Mouse (Mus musculus) liver, embryonic 14.5 days (tissue): ENCODE data around the gene Rabep1. TPM values are rescaled to one million over a fixed set of nuclear protein-coding genes. Genes with fewer than 3 reads are reported as not detected.

Experiments used
- ATAC-seq: fragments of 200-750 bp; cut with Nextera tagmentation; 2 replicates; pipeline ENCODE4 v1.8.0; 2017; ENCODE audit warnings: moderate number of reproducible peaks, mild to moderate bottlenecking, moderate library complexity; ENCODE audit not compliant: insufficient read depth
- DNase-seq, 3 experiments: peaks; one replicate each; pipeline ENCODE4 v3.0.0-alpha.2; 2012 to 2013; ENCODE audit warnings: low read depth in 3 of 3, low spot score in 3 of 3
- H3K27ac ChIP-seq: fragments of 300-500 bp; sonication (generic); 2 replicates; pipeline ENCODE4 v1.5.1; 2014; ENCODE audit warnings: moderate library complexity, mild to moderate bottlenecking, control low read depth, inconsistent platforms
- H3K27me3 ChIP-seq: fragments of 300-500 bp; sonication (generic); 2 replicates; pipeline ENCODE4 v1.6.1; 2014; ENCODE audit warnings: mild to moderate bottlenecking, low read length, moderate library complexity; ENCODE audit not compliant: control insufficient read depth, insufficient read depth
- H3K36me3 ChIP-seq: fragments of 300-500 bp; sonication (generic); replicated peaks from 2 replicates; pipeline ENCODE4 v1.6.1; 2014; ENCODE audit warnings: low read depth; ENCODE audit not compliant: control insufficient read depth, insufficient read depth
- H3K4me1 ChIP-seq, 2 experiments: fragments of 200-500 bp in 1 of 2; fragments of 300-500 bp in 1 of 2; sonication (generic) in 1 of 2; replicated peaks; 2 replicates each; pipeline ENCODE4 v1.6.1; 2012 to 2014; ENCODE audit warnings: antibody characterized with exemption in 1 of 2, inconsistent platforms in 1 of 2, low read length in 1 of 2; ENCODE audit not compliant: control insufficient read depth in 2 of 2, insufficient read depth in 2 of 2
- H3K4me2 ChIP-seq: fragments of 300-500 bp; sonication (generic); 2 replicates; pipeline ENCODE4 v1.6.1; 2014; ENCODE audit warnings: low read depth, mild to moderate bottlenecking, control low read depth, moderate library complexity
- H3K4me3 ChIP-seq, 2 experiments: fragments of 200-500 bp in 1 of 2; fragments of 300-500 bp in 1 of 2; sonication (generic) in 1 of 2; 2 replicates each; pipeline ENCODE4 v1.5.1; 2012 to 2014; ENCODE audit warnings: low read depth in 2 of 2, low read length in 2 of 2, mild to moderate bottlenecking in 2 of 2, control low read depth in 1 of 2, inconsistent platforms in 1 of 2, moderate library complexity in 1 of 2; ENCODE audit not compliant: insufficient read depth in 1 of 2
- H3K9ac ChIP-seq: fragments of 300-500 bp; sonication (generic); replicated peaks from 2 replicates; pipeline ENCODE4 v1.6.1; 2014; ENCODE audit warnings: mild to moderate bottlenecking, control low read depth, moderate library complexity
- H3K9me3 ChIP-seq: fragments of 300-500 bp; sonication (generic); 2 replicates; pipeline ENCODE4 v1.6.1; 2016; ENCODE audit warnings: low read length, mixed read lengths; ENCODE audit not compliant: control insufficient read depth
- CTCF ChIP-seq: IDR thresholded peaks from 2 replicates; pipeline ENCODE4 v1.5.1; 2016; ENCODE audit warnings: antibody characterized with exemption, low read depth, control low read depth
- EP300 ChIP-seq: IDR thresholded peaks from 2 replicates; pipeline ENCODE4 v1.6.1; 2016; ENCODE audit warnings: antibody characterized with exemption, low read depth
- WGBS: fragments of 180-500 bp; shearing (Covaris S2); extraction: QIAGEN DNeasy Blood & Tissue Kit; methylation state at CpG from one replicate; pipeline ENCODE4 v1.1.7; 2014; ENCODE audit not compliant: insufficient replicate concordance; 5-methylcytosine and 5-hydroxymethylcytosine counted together
- polyA plus RNA-seq, 2 experiments: library from polyadenylated mRNA; depleted of rRNA in 1 of 2; stranded (reverse) in 1 of 2; unstranded in 1 of 2; fragments of >200 nt; fragmentation: Nextera tagmentation in 1 of 2; extraction: Ambion mirVana in 1 of 2; gene quantifications; 2 replicates each; pipeline versions ENCODE4 v1.2.1 to v1.2.3; 2012 to 2014

Gene Rabep1
- polyA plus RNA-seq, 2 experiments = 3.7 to 9.1 TPM

DNA sequence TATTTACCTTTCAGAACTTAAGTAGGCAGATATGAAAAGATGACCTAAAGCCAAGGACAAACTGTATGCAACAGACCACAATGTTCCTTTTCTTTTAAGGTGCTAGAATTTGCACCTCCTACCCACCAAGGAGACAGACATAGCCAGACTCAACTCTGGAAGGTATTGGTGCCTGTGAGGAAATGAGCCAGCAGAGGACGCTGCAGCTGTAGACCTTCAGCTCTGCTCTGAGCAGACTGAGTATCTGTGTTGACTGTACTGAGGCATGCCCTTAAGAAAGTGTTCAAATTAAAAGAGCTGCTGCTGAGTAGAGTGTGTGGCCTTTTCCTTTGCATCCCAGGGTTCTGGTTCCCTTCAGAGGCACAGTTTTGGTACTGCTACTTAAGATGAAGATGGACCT lies 98.0 kb downstream of the Rabep1 start:
- Histone ChIP-seq H3K4me2 (no peak overlapping the region), H3K4me1 (no peaks in the 10 kb centered on the region), H3K9me3 (no peaks in the 10 kb centered on the region), H3K27me3 (no peaks in the 10 kb centered on the region), H3K9ac (no peak overlapping the region), H3K4me3 (no peak overlapping the region), H3K36me3 (peaks cover 57% of the 10 kb centered on the region), H3K27ac (no peak overlapping the region)
- 79% methylated on average over 1 of the region's 1 CpGs for WGBS
- TF ChIP-seq EP300 (no peak), CTCF (peak; percentile 32)
- ATAC-seq (no peak), DNase-seq (no peak)

DNA sequence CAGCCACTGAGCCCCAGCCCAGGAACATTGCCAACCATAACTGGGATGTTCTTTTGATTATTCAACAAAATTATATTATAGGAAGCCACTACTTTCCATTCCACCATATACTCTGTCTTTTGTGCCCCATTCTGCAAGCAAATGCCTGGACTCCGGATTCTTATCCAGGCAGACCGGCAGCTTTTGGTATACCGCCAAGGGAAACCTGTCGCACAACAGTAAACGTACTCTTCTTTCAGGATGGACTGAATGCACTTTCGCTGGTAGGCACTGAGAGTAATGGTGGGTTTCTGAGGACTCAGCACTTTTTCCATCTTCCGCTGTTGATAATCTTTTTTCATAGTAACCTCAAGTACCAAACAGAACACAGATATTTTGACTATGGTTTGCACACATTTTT lies 99.1 kb downstream of the Rabep1 start:
- Histone ChIP-seq H3K36me3 (peaks cover 57% of the 10 kb centered on the region), H3K4me3 (no peak overlapping the region), H3K4me2 (no peak overlapping the region), H3K4me1 (no peaks in the 10 kb centered on the region), H3K9ac (no peak overlapping the region), H3K9me3 (no peaks in the 10 kb centered on the region), H3K27ac (no peak overlapping the region), H3K27me3 (no peaks in the 10 kb centered on the region)
- 89% methylated on average over 7 of the region's 7 CpGs for WGBS
- TF ChIP-seq EP300 (no peak), CTCF (no peak)
- no peak for DNase-seq
- ATAC-seq = no peak

DNA sequence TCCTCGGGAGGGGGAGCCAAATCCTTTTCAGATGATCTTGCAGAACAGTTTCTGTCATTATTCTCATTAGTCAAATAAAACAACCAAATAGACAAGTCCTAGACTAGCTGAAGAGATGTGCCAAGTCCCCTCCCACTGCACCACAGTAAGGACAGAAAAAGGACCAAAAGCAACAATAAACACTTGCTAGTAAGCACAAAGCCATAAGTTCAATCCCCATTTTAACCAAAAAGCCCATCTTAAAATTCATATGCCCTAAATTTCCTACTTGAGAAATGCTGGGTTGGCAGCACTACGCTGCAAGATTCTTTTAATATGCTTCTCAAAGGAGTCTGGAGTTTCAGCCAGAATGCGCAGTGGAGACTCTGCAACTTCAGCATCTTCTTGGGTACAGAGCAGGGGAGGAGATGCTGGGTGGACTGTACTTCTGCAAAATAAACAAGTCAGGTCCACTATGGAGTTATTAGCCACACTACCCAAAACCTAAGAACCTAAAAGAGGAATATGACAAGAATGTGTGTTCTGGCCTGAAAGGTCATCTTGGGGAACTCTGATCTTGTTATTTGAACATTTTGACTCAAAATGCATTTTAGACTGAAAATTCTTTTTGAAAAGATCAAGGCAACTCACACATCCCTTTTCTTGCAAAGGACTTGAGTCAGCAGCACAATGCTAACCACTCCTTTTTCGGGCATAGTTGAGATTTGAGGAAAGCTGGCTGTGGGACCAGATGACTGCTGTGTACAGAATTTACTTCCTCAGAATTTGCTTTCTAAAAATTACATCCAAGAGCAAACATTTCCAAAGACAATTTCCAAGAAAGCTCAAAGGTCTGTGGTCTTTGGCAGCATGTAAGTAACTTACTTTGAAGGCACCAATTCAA lies 100.6 kb downstream of the Rabep1 start:
- no peaks in the 10 kb centered on the region for H3K4me1 ChIP-seq
- no peaks in the 10 kb centered on the region for H3K9me3 ChIP-seq
- H3K4me3 ChIP-seq = no peak overlapping the region
- H3K4me2 ChIP-seq = no peak overlapping the region
- DNase-seq = no peak
- WGBS = 69% methylated on average over 4 of the region's 4 CpGs
- no peak for TF ChIP-seq EP300
- no peak for TF ChIP-seq CTCF
- peaks cover 67% of the 10 kb centered on the region for H3K36me3 ChIP-seq
- ATAC-seq = no peak
- H3K27me3 ChIP-seq = no peaks in the 10 kb centered on the region
- no peak overlapping the region for H3K27ac ChIP-seq
- H3K9ac ChIP-seq = no peak overlapping the region

DNA sequence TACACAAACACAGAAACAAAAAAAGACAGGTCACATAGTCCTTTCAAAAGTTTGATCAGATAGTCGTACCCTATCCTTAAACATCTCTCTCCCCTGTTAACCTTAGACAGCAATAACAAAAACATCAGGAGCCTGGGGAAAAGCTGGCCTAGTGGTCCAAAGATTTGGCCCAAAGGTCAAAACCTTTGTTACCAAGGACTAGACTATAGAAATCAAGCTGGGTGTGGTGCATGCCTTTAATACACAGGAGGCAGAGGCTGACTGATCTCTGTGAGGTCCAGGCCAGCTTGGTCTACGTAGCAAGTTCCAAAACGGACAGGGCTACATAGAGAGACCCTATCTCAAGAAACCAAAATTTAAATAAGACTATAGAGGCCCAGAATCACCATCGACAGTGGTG lies 110.1 kb downstream of the Rabep1 start:
- Histone ChIP-seq H3K4me3 (no peak overlapping the region), H3K9ac (no peak overlapping the region), H3K9me3 (no peaks in the 10 kb centered on the region), H3K4me1 (no peaks in the 10 kb centered on the region), H3K27me3 (no peaks in the 10 kb centered on the region), H3K36me3 (peaks cover 83% of the 10 kb centered on the region), H3K27ac (no peak overlapping the region), H3K4me2 (no peak overlapping the region)
- WGBS = 83% methylated on average over 4 of the region's 4 CpGs
- DNase-seq (no peak), ATAC-seq (no peak)
- no peak for TF ChIP-seq CTCF
- TF ChIP-seq EP300 = no peak

DNA sequence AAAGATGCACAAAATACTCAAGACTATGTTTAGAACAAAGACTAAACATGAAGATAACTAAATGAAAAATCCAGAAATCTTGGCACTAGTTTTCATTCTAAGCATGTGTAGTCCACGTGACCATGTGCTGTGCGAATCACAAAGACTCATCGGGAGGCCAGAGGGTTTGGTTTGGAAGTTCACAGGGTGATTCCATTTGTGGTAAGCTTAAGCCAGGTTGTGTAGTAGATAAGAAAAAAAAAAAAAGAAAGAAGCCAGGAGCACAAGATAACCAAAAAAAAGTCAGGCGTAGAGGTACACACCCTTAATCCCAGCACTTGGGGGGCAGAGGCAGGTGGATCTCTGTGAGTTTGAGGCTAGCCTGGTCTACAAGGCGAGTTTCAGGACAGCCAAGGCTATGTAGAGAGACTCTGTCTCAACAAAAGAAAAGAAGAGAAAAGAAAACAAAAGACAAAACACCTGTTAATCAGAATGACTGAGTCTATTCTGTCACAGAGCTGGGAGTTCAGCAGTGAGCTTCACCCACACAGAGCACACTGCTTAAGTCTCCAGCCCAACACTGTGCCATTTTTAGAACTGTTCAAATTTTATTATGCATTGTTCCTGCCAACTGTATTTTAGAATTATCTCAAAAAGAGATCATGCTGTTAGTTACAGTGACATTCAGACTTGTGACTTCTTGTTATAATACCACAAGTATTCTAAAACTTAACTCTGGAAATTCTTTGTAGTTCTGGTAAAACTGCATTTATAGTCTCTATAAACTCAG lies 116.4 kb downstream of the Rabep1 start:
- ATAC-seq = 0 out of 2 replicates have a peak, but pooled peaks have one; percentile 13
- Histone ChIP-seq H3K36me3 (peaks cover 80% of the 10 kb centered on the region), H3K27ac (no peak overlapping the region)

More for the DNA sequence above, 116.4 kb downstream of the Rabep1 start:
- TF ChIP-seq EP300 (peak; percentile 28; the same call in 1 of the 2 replicates), CTCF (no peak)
- H3K4me1 ChIP-seq = peaks cover 0 to 7% of the 10 kb centered on the region in 2 experiments; a peak in 3 of 4 replicates
- no peak overlapping the region for H3K9ac ChIP-seq
- H3K9me3 ChIP-seq = no peaks in the 10 kb centered on the region
- no peak overlapping the region for H3K4me3 ChIP-seq
- no peak overlapping the region for H3K4me2 ChIP-seq
- peak in 1 of 3 experiments; percentile 32 for DNase-seq
- 48% methylated on average over 5 of the region's 5 CpGs for WGBS
- no peaks in the 10 kb centered on the region for H3K27me3 ChIP-seq
